Mouse (Mus musculus) G1E (cell line): ENCODE measurements around the gene Rasgrp2.

Source experiments
- CTCF ChIP-seq: IDR thresholded peaks from 2 replicates; pipeline ENCODE4 v1.5.1; 2012; ENCODE audit warnings: low read depth, low read length, inconsistent platforms, mixed read lengths
- GATA1 ChIP-seq: IDR thresholded peaks from 2 replicates; pipeline ENCODE4 v1.6.1; 2012; ENCODE audit warnings: borderline replicate concordance, low read length, inconsistent platforms, mixed read lengths
- GATA2 ChIP-seq: IDR thresholded peaks from 2 replicates; pipeline ENCODE4 v1.6.1; 2012; ENCODE audit warnings: low read depth, low read length, inconsistent platforms, borderline replicate concordance

- TF ChIP-seq CTCF (no peak), GATA2 (no peak), GATA1 (no peak)
These were observed 52.9 kb downstream of the Rasgrp2 start for GRCm38 (mm10) chr19:6452030-6452494.
